Mouse (Mus musculus) ES-Bruce4 (cell line): Measurements from ENCODE around the gene 4931440F15Rik. TPM values are rescaled to one million over a fixed set of nuclear protein-coding genes. Genes with fewer than 3 reads are reported as not detected.
A peak's percentile ranks its signal among the peaks of the same experiment; 100 is the strongest.

Source experiments
- H3K27ac ChIP-seq: 2 replicates; pipeline ENCODE4 v1.5.1; 2012; ENCODE audit warnings: low read length, inconsistent platforms; ENCODE audit not compliant: insufficient read depth
- H3K27me3 ChIP-seq: 2 replicates; pipeline ENCODE4 v1.6.1; 2012; ENCODE audit warnings: mild to moderate bottlenecking, low read length, inconsistent platforms; ENCODE audit not compliant: control insufficient read depth, poor library complexity, insufficient read depth, severe bottlenecking
- H3K36me3 ChIP-seq: 2 replicates; pipeline ENCODE4 v1.6.1; 2012; ENCODE audit warnings: inconsistent platforms, mild to moderate bottlenecking, low read length, moderate library complexity; ENCODE audit not compliant: control insufficient read depth, poor library complexity, insufficient read depth, severe bottlenecking
- H3K4me1 ChIP-seq: one replicate; pipeline ENCODE4 v1.8.1; 2011; ENCODE audit warnings: low read length; ENCODE audit not compliant: control insufficient read depth, insufficient read depth
- H3K4me3 ChIP-seq: 2 replicates; pipeline ENCODE4 v1.5.1; 2011; ENCODE audit warnings: low read depth, mild to moderate bottlenecking, low read length
- H3K9ac ChIP-seq: 2 replicates; pipeline ENCODE4 v1.6.1; 2012; ENCODE audit warnings: low read depth, mild to moderate bottlenecking, inconsistent platforms; ENCODE audit not compliant: poor library complexity, severe bottlenecking
- H3K9me3 ChIP-seq: replicated peaks from 2 replicates; pipeline ENCODE4 v1.6.1; 2012; ENCODE audit warnings: mild to moderate bottlenecking, low read length, inconsistent platforms; ENCODE audit not compliant: control insufficient read depth, poor library complexity, insufficient read depth, severe bottlenecking
- CTCF ChIP-seq: IDR thresholded peaks from one replicate; pipeline ENCODE4 v1.8.1; 2011; ENCODE audit warnings: low read depth, low read length
- EP300 ChIP-seq: IDR thresholded peaks from 2 replicates; pipeline ENCODE4 v1.6.1; 2011; ENCODE audit warnings: low read depth, low read length; ENCODE audit not compliant: insufficient read depth
- POLR2A ChIP-seq: IDR thresholded peaks from one replicate; pipeline ENCODE4 v1.8.1; 2011; ENCODE audit warnings: low read length; ENCODE audit not compliant: insufficient read depth
- polyA plus RNA-seq: library from polyadenylated mRNA; stranded (reverse); fragments of >200 nt; gene quantifications from 2 replicates; pipeline ENCODE4 v1.2.4, GENCODE M21; 2011; ENCODE audit warnings: low read depth; ENCODE audit not compliant: missing spikeins, insufficient read depth, insufficient read length

4931440F15Rik gene
- polyA plus RNA-seq, 1 experiment: not detected

- H3K4me3 ChIP-seq: no peak overlapping the region
- H3K36me3 ChIP-seq: no peaks in the 10 kb centered on the region
- TF ChIP-seq CTCF (no peak), POLR2A (no peak), EP300 (no peak)
- no peak overlapping the region for H3K27ac ChIP-seq
- peaks cover 3% of the 10 kb centered on the region for H3K27me3 ChIP-seq
- H3K4me1 ChIP-seq: no peaks in the 10 kb centered on the region
- H3K9me3 ChIP-seq: no peaks in the 10 kb centered on the region
- no peak overlapping the region for H3K9ac ChIP-seq
Measured at GRCm38 (mm10) chr11:29823141-29823540, 2.3 kb downstream of the 4931440F15Rik start.

- TF ChIP-seq CTCF (no peak), EP300 (no peak), POLR2A (no peak)
- no peaks in the 10 kb centered on the region; the same call in 1 of the 2 replicates for H3K27me3 ChIP-seq
- no peak overlapping the region for H3K9ac ChIP-seq
- no peaks in the 10 kb centered on the region for H3K36me3 ChIP-seq
- H3K4me3 ChIP-seq: no peak overlapping the region
- no peak overlapping the region for H3K27ac ChIP-seq
- no peaks in the 10 kb centered on the region for H3K4me1 ChIP-seq
- no peaks in the 10 kb centered on the region for H3K9me3 ChIP-seq
Measured at GRCm38 (mm10) chr11:29815670-29816069, 9.8 kb downstream of the 4931440F15Rik start.

GRCm38 (mm10) chr11:29815261-29815660 lies 10.2 kb downstream of the 4931440F15Rik start:
- Histone ChIP-seq H3K4me1 (no peaks in the 10 kb centered on the region), H3K4me3 (no peak overlapping the region), H3K9ac (no peak overlapping the region), H3K36me3 (no peaks in the 10 kb centered on the region), H3K27me3 (no peaks in the 10 kb centered on the region; the same call in 1 of the 2 replicates), H3K27ac (no peak overlapping the region), H3K9me3 (no peaks in the 10 kb centered on the region)
- TF ChIP-seq POLR2A (no peak), EP300 (no peak), CTCF (no peak)

- no peaks in the 10 kb centered on the region for H3K9me3 ChIP-seq
- no peak overlapping the region for H3K4me3 ChIP-seq
- H3K4me1 ChIP-seq: no peaks in the 10 kb centered on the region
- no peak overlapping the region for H3K27ac ChIP-seq
- TF ChIP-seq EP300 (no peak), CTCF (no peak), POLR2A (no peak)
- no peak overlapping the region for H3K9ac ChIP-seq
- no peaks in the 10 kb centered on the region; the same call in 1 of the 2 replicates for H3K27me3 ChIP-seq
- no peaks in the 10 kb centered on the region for H3K36me3 ChIP-seq
Measured at GRCm38 (mm10) chr11:29813267-29813666, 12.2 kb downstream of the 4931440F15Rik start.

- H3K9ac ChIP-seq: no peak overlapping the region
Measured at GRCm38 (mm10) chr11:29812475-29812874, 13.0 kb downstream of the 4931440F15Rik start.

GRCm38 (mm10) chr11:29810324-29810723 lies 15.1 kb downstream of the 4931440F15Rik start:
- H3K4me3 ChIP-seq: no peak overlapping the region
- no peak overlapping the region for H3K27ac ChIP-seq
- no peaks in the 10 kb centered on the region for H3K9me3 ChIP-seq
- H3K9ac ChIP-seq: no peak overlapping the region
- H3K4me1 ChIP-seq: no peaks in the 10 kb centered on the region
- TF ChIP-seq POLR2A (no peak), EP300 (no peak), CTCF (no peak)
- H3K36me3 ChIP-seq: no peaks in the 10 kb centered on the region
- H3K27me3 ChIP-seq: no peaks in the 10 kb centered on the region

More at GRCm38 (mm10) chr11:29812475-29812874, 13.0 kb downstream of the 4931440F15Rik start:
- TF ChIP-seq CTCF: peak; percentile 2
- TF ChIP-seq EP300: no peak
- H3K9me3 ChIP-seq: no peaks in the 10 kb centered on the region
- no peaks in the 10 kb centered on the region; the same call in 1 of the 2 replicates for H3K27me3 ChIP-seq
- H3K4me1 ChIP-seq: no peaks in the 10 kb centered on the region
- no peak overlapping the region for H3K27ac ChIP-seq
- H3K36me3 ChIP-seq: no peaks in the 10 kb centered on the region
- no peak overlapping the region for H3K4me3 ChIP-seq
